Mouse (Mus musculus) fat pad, adult 2 months (tissue): ENCODE measurements around the gene Lman2.

Experiments
- DNase-seq: peaks from one replicate; pipeline ENCODE4 v3.0.0-alpha.2; 2011; ENCODE audit warnings: low read depth, low spot score; ENCODE audit errors: extremely low read depth

The Lman2 gene

GRCm38 (mm10) chr13:55362453-55363060 is at the start of gene Lman2:
Gene Lman2, minus strand, starts transcription at chr13:55362783.
- peak; percentile 90 for DNase-seq

- no peak for DNase-seq
These were observed 49.2 kb upstream of the Lman2 start for GRCm38 (mm10) chr13:55411826-55412225.

- no peak for DNase-seq
These were observed 46.0 kb upstream of the Lman2 start for GRCm38 (mm10) chr13:55408546-55409120.

DNA sequence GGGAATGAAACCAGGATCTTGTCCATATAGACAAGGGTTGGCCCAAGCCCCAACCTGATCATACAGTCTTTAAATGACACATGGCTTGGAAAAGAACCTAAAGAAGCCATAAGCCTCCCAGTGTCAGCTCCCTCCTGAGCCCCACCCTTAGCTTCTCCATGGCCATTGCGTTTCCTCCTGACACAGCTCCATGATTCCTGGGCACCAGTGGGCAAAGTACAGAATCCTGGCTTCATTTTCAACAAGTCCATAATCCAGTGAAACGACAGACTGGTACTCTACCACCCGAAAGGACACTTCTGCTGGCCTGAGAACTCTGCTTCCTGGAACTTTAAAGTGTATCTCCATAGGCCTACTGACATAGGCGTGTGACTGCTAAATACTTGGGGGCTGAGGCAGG is 44.8 kb upstream of the Lman2 start:
- no peak for DNase-seq

DNA sequence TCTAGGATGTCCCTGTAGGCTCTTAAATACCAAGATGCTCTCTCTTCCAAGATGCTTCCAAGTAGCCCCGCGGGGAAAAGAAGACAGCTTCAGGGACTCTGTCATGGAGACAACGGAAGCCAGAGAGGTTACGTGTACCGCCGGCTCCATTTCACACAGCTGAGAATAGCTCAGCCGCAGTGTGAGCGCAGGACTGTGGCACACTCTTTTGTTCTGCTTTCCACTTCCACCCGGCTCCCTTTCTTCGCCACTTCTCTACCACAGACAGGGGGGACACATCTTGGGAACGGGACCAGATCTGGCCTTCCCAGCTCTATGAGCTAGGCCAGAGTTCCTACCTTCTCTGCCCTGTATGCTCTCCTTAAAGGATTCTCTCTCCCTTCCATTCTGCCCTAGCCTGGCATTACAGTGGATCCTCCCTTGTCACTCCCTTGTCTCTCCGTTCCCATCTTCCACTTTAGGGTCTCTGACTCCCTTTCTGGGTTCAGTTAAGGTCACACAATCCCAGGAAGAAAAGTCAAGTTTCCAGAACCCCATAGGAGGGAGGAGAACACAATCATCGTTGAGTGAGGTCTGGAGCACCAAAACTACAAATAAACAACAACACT is 43.3 kb upstream of the Lman2 start:
- no peak for DNase-seq

GRCm38 (mm10) chr13:55404853-55405782 is 42.5 kb upstream of the Lman2 start:
- no peak for DNase-seq

GRCm38 (mm10) chr13:55403935-55404852 is 41.6 kb upstream of the Lman2 start:
- DNase-seq: peak; percentile 98

DNA sequence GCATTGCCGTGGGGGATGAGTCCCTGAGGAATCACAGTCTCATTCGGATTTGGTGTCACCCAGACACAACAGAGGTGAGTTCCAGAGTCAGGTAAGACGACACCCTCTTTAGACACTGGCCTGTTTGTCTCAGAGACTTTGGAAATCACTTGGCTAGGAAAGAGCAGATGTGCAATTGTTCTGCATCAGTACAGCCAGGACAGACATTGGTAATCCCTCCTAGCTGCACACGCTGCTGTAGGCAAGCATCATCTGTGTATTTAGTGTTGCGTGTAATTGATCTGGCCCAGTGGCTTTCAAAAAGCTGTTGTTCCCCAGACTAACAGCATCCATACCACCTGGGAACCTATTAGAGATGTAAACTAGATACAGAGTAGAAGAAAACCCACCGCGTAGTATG is 40.7 kb upstream of the Lman2 start:
- peak; percentile 54 for DNase-seq

- DNase-seq: no peak
These were observed 37.4 kb upstream of the Lman2 start for GRCm38 (mm10) chr13:55400039-55400346.

- no peak for DNase-seq
These were observed 36.9 kb upstream of the Lman2 start for GRCm38 (mm10) chr13:55399300-55400038.

DNA sequence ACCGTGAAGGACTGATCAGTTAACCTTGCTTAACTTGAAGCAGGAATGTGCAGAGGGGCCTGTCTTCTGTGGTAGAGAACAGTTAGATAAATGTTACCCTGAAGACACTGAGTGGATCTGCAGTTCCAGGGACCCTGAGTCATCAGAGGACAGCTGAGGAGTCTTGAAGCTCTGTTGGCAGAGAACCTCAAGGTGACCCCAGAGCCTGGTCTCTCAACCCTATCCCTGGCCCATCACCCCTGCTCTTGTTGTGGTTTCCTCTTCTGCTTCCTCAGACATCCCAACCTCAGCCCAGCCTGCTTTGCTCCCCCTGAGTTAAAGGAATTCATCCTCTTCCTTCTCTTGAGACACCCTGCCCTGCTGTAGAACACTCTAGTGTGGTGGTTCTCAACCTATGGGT is 35.5 kb upstream of the Lman2 start, which contains the start of gene Slc34a1:
Slc34a1 (plus strand) TSS at position 100 of the 400 bp plus-strand sequence.
- DNase-seq: no peak

GRCm38 (mm10) chr13:55392933-55393332 is 30.4 kb upstream of the Lman2 start:
- no peak for DNase-seq

DNA sequence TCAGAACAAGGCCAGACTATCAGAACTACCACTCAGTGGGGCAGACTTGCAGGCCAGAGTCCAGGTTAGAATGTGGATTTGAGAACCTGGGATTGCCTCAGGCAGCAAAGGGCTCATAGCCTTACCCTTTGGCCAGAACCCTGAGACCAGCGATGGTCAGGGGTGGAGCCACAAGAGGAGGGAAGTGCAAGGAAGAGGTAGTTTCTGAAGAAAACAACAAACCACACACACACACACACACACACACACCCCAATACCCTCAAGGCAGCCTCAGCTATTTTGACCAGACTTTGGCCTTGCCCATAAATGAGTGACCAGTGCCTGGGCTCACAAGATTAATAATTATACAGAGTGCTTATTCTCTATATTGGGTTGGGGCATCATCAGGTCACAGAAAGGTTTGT is 29.0 kb upstream of the Lman2 start:
- DNase-seq: no peak

GRCm38 (mm10) chr13:55390644-55391043 is 28.1 kb upstream of the Lman2 start:
- DNase-seq: no peak

DNA sequence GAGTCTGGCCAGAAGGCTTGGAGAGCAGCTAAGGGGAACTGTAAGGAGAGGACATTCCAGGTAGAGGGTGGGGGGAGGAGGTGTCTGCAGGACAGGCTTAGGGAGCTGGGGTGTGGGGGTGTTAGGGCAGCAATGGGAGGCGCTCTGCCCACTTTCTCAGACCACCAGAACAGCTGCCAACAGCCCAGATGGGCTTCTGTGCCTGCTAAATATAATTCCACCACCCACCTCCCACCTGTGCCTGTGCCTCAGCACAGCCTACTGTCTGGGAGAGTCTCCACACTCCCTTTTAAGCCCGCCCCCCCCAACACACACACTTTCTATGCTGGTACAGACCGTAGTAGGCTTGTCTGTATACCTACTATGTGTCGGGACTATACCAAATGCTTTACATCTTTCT is 19.2 kb upstream of the Lman2 start:
- DNase-seq: no peak

GRCm38 (mm10) chr13:55378907-55379580 is 16.5 kb upstream of the Lman2 start:
- DNase-seq: no peak

DNA sequence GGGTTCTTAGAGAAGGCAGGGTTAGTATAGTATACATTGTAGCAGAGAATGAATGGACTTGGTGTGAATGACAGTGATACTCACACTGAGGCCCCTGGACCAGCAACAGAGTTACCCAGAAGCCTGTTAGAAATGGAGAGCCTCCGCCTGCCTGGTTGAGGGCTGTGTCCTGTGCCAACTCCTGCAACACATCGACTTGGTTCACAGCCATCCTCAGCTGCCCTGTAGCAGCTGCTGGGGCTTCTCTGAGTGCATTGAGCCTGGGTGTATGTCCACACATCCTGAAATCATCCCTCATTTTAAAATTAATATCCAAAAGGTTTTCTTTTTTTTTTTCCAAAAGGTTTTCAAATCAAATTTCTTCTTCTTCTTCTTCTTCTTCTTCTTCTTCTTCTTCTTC is 13.3 kb upstream of the Lman2 start:
- no peak for DNase-seq

GRCm38 (mm10) chr13:55374206-55374924 is 11.8 kb upstream of the Lman2 start:
- no peak for DNase-seq

DNA sequence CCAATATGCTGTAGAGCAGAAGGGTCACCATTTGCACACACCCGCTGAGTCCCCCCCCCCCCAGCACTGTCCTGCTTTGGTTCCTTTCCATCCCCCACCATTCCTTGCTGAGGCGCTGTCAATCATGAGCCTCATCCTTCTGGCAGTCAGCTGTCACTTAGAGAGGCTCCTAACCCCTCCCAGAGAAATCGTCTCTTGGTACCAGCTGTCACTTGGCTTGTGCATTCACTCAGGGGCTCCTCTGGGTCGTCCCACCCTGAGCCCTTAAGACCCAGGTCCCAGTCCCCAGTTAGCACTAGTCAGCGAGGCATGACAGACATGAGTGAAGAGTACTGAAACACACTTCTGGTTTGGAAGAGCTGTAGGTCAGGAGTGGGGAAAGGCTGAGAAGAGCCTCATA is 9.2 kb upstream of the Lman2 start:
- DNase-seq: no peak
